Mouse (Mus musculus) heart, embryonic 10.5 days (tissue): ENCODE results near the gene Myt1l. TPM values are rescaled to one million over a fixed set of nuclear protein-coding genes. Genes with fewer than 3 reads are reported as not detected.

Source experiments
- DNase-seq: peaks from one replicate; pipeline ENCODE4 v3.0.0-alpha.2; 2017; ENCODE audit warnings: low spot score
- H3K27ac ChIP-seq: fragments of 300-500 bp; sonication (generic); 2 replicates; pipeline ENCODE4 v1.5.1; 2016; ENCODE audit warnings: mild to moderate bottlenecking
- H3K27me3 ChIP-seq: fragments of 300-500 bp; sonication (generic); 2 replicates; pipeline ENCODE4 v1.6.1; 2016; ENCODE audit warnings: mild to moderate bottlenecking; ENCODE audit not compliant: poor library complexity, insufficient read depth, severe bottlenecking
- H3K36me3 ChIP-seq: fragments of 300-500 bp; sonication (generic); 2 replicates; pipeline ENCODE4 v1.6.1; 2016; ENCODE audit warnings: mild to moderate bottlenecking, moderate library complexity
- H3K4me1 ChIP-seq: fragments of 300-500 bp; sonication (generic); 2 replicates; pipeline ENCODE4 v1.6.1; 2016; ENCODE audit warnings: mild to moderate bottlenecking
- H3K4me3 ChIP-seq: fragments of 300-500 bp; sonication (generic); 2 replicates; pipeline ENCODE4 v1.5.1; 2016; ENCODE audit warnings: mild to moderate bottlenecking, moderate library complexity
- H3K9me3 ChIP-seq: fragments of 300-500 bp; sonication (generic); 2 replicates; pipeline ENCODE4 v1.6.1; 2016; ENCODE audit warnings: mild to moderate bottlenecking, moderate library complexity
- WGBS: fragments of 180-500 bp; shearing (Covaris S2); methylation state at CpG from one replicate; pipeline ENCODE4 v1.1.7; 2016; 5-methylcytosine and 5-hydroxymethylcytosine counted together
- polyA plus RNA-seq: library from polyadenylated mRNA; unstranded; fragments of >200 nt; fragmentation: Nextera tagmentation; extraction: Ambion mirVana; gene quantifications from 2 replicates; pipeline ENCODE4 v1.2.1, GENCODE M21; 2016

The Myt1l gene
- polyA plus RNA-seq, 1 experiment from 2014 or later, result not detected

DNA sequence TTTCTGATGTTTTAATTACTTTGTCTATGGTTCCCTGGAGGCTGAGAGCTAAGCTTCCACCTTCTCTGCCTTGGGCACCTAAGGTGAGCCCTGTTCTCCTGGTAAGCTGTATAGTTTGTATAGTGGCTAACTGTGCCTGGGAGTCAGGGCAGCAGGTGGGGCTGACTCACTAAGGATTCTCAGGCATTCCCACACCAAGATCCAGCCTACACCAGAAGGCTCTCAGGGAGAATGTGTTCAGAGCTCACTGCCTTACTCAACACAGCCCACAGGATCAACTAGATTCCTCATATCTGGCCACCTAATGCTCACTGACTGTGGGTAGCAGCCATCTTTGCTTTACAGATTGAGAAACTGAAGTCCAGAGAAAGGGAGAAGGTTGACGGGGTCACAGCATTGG is 404.8 kb downstream of the Myt1l start:
- no peak overlapping the region for H3K4me3 ChIP-seq
- H3K27me3 ChIP-seq, result no peaks in the 10 kb centered on the region
- 95% methylated on average over 1 of the region's 1 CpGs for WGBS
- peaks cover 38% of the 10 kb centered on the region for H3K4me1 ChIP-seq
- H3K36me3 ChIP-seq, result no peaks in the 10 kb centered on the region
- DNase-seq, result no peak
- no peaks in the 10 kb centered on the region for H3K9me3 ChIP-seq
- H3K27ac ChIP-seq, result no peak overlapping the region

DNA sequence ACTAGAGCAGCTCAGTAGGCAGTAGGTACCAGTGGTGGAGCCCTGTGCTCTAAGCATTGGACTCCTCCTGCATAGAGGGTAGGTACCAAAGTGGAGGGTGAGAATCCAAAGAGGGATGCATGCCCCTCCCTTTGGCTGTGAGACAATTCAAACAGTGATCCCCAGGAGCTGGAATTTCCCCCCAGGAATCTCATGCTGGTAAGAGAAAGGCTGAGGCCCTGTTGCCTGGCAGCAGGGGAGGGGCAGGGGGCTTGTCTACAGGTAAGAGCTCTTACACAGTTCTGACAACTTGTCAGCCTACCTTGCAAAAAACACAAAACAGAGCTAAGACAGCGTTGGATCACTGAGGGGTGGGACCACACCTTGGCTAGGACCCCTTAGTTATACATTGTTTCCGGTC is 405.3 kb downstream of the Myt1l start:
- Histone ChIP-seq H3K27me3 (no peaks in the 10 kb centered on the region), H3K4me3 (no peak overlapping the region), H3K4me1 (peaks cover 41% of the 10 kb centered on the region), H3K27ac (no peak overlapping the region), H3K9me3 (no peaks in the 10 kb centered on the region), H3K36me3 (no peaks in the 10 kb centered on the region)
- no peak for DNase-seq
- WGBS, result 64% methylated on average over 2 of the region's 2 CpGs

DNA sequence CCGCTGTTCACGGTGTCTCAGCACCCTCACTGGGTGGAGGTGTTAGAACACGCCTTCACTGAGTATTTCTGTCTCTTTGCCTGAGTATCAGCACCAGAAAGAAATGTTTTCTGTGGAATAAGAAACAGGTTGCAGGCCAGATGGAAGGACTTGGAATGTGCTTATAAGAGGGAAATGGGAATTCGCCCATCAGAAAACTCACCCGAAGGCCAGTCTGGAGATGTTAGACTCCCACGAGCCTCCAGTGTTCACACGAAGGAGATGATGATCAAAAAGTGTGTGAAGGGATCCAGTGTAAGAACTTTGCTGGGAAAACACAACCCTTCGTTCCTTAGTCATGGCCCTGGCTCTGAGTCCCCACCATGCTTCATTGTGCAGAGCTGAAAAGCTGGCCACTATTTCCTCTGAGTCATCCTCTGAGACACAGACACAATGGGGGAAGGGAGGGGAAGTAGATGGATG is 406.0 kb downstream of the Myt1l start:
- no peak overlapping the region for H3K27ac ChIP-seq
- WGBS, result 62% methylated on average over 8 of the region's 8 CpGs
- H3K27me3 ChIP-seq, result no peaks in the 10 kb centered on the region

GRCm38 (mm10) chr12:29937308-29937707 is 409.1 kb downstream of the Myt1l start, which contains the start of gene Pxdn:
Gene Pxdn, plus strand, starts transcription at chr12:29937608.
- no peaks in the 10 kb centered on the region for H3K9me3 ChIP-seq
- peaks cover 53% of the 10 kb centered on the region for H3K4me1 ChIP-seq
- peak within 1 kb of the TSS; percentile 98 for H3K27ac ChIP-seq
- H3K36me3 ChIP-seq, result peaks cover 11% of the 10 kb centered on the region; the same call in 1 of the 2 replicates
- WGBS, result 34% methylated on average over 8 of the region's 8 CpGs
- no peaks in the 10 kb centered on the region for H3K27me3 ChIP-seq
- H3K4me3 ChIP-seq, result peak within 1 kb of the TSS; percentile 93
- DNase-seq, result no peak

More for the DNA sequence above, 406.0 kb downstream of the Myt1l start:
- Histone ChIP-seq H3K4me3 (no peak overlapping the region), H3K4me1 (peaks cover 41% of the 10 kb centered on the region), H3K36me3 (no peaks in the 10 kb centered on the region), H3K9me3 (no peaks in the 10 kb centered on the region)
- DNase-seq, result no peak

GRCm38 (mm10) chr12:29937851-29938375 is 409.7 kb downstream of the Myt1l start:
- DNase-seq, result peak; percentile 87
- H3K4me1 ChIP-seq, result peaks cover 52% of the 10 kb centered on the region
- H3K9me3 ChIP-seq, result no peaks in the 10 kb centered on the region
- 1% methylated on average over 49 of the region's 49 CpGs for WGBS
- H3K27me3 ChIP-seq, result no peaks in the 10 kb centered on the region
- peak overlapping the region; percentile 98 for H3K27ac ChIP-seq
- H3K4me3 ChIP-seq, result peak overlapping the region; percentile 93
- H3K36me3 ChIP-seq, result peaks cover 13% of the 10 kb centered on the region; the same call in 1 of the 2 replicates

GRCm38 (mm10) chr12:29938376-29939041 is 410.3 kb downstream of the Myt1l start:
- Histone ChIP-seq H3K27me3 (no peaks in the 10 kb centered on the region), H3K4me3 (peak overlapping the region; percentile 93), H3K27ac (peak overlapping the region; percentile 98), H3K36me3 (peaks cover 13% of the 10 kb centered on the region; the same call in 1 of the 2 replicates), H3K4me1 (peaks cover 57% of the 10 kb centered on the region), H3K9me3 (no peaks in the 10 kb centered on the region)
- WGBS, result under 1% methylated on average over 40 of the region's 40 CpGs
- DNase-seq, result peak; percentile 79

DNA sequence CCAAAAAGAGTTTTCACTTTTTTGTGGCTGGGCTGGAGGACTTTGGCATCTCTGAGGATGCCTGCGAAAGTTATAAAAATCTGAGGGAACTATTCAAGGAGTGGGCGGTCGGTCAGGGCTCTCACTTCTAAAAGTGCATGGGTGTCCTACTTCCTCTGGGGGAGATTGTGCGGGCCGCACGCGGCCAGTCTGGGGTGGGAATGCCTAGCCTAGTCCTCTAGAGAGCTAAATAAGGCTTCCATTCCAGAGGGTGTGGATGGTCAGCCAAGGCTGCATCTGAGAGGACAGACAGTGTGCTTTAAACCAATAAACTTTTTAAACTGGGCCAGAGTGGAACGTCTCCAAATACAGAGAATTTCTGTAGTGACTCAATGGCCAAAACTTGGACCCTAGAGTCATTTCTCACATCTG is 411.1 kb downstream of the Myt1l start:
- H3K9me3 ChIP-seq, result no peaks in the 10 kb centered on the region

GRCm38 (mm10) chr12:29942435-29942834 is 414.3 kb downstream of the Myt1l start:
- Histone ChIP-seq H3K4me1 (peaks cover 74% of the 10 kb centered on the region), H3K36me3 (peaks cover 13% of the 10 kb centered on the region; the same call in 1 of the 2 replicates)
- 70% methylated on average over 2 of the region's 2 CpGs for WGBS

More for the DNA sequence above, 411.1 kb downstream of the Myt1l start:
- peak overlapping the region; percentile 93 for H3K4me3 ChIP-seq
- WGBS, result 9% methylated on average over 8 of the region's 8 CpGs
- peak overlapping the region; percentile 98 for H3K27ac ChIP-seq
- no peak for DNase-seq
- no peaks in the 10 kb centered on the region for H3K27me3 ChIP-seq
- H3K4me1 ChIP-seq, result peaks cover 63% of the 10 kb centered on the region
- H3K36me3 ChIP-seq, result peaks cover 13% of the 10 kb centered on the region; the same call in 1 of the 2 replicates

DNA sequence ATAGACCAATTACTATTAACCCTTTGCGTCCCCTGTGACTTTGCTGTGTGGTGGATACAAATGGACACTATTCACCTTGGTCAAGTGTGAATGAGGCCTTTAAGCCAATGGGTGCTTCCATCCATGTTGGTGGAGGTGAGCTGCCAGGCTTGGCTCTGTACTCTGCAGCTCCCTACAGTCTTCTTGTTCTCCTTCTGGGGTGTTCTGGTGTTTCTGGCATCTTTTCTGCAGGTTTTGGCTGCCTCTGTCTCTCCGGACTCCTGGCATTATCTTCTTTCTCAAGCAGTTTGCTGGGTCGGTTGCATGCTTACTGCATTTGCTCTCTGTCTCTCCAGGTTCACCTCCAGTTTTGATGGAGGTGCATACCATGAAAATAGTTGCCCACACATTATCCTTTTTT is 416.5 kb downstream of the Myt1l start:
- 77% methylated on average over 3 of the region's 3 CpGs for WGBS
- no peaks in the 10 kb centered on the region for H3K9me3 ChIP-seq
- H3K4me3 ChIP-seq, result no peak overlapping the region
- peaks cover 77% of the 10 kb centered on the region for H3K4me1 ChIP-seq
- DNase-seq, result no peak
- H3K36me3 ChIP-seq, result peaks cover 16% of the 10 kb centered on the region; the same call in 1 of the 2 replicates
- no peaks in the 10 kb centered on the region for H3K27me3 ChIP-seq
- no peak overlapping the region for H3K27ac ChIP-seq

More at GRCm38 (mm10) chr12:29942435-29942834, 414.3 kb downstream of the Myt1l start:
- H3K9me3 ChIP-seq, result no peaks in the 10 kb centered on the region
- no peaks in the 10 kb centered on the region for H3K27me3 ChIP-seq
- DNase-seq, result no peak
- H3K4me3 ChIP-seq, result no peak overlapping the region
- no peak overlapping the region for H3K27ac ChIP-seq

GRCm38 (mm10) chr12:29945182-29945743 is 417.1 kb downstream of the Myt1l start:
- Histone ChIP-seq H3K36me3 (peaks cover 16% of the 10 kb centered on the region; the same call in 1 of the 2 replicates), H3K27ac (no peak overlapping the region), H3K4me3 (no peak overlapping the region), H3K4me1 (peaks cover 72% of the 10 kb centered on the region), H3K27me3 (no peaks in the 10 kb centered on the region), H3K9me3 (no peaks in the 10 kb centered on the region)
- no peak for DNase-seq
- 72% methylated on average over 6 of the region's 6 CpGs for WGBS

GRCm38 (mm10) chr12:29951043-29951442 is 422.9 kb downstream of the Myt1l start:
- H3K27me3 ChIP-seq, result no peaks in the 10 kb centered on the region
- H3K9me3 ChIP-seq, result no peaks in the 10 kb centered on the region
- H3K4me3 ChIP-seq, result no peak overlapping the region
- peaks cover 3% of the 10 kb centered on the region; the same call in 1 of the 2 replicates for H3K36me3 ChIP-seq
- 62% methylated on average over 6 of the region's 6 CpGs for WGBS
- peaks cover 53% of the 10 kb centered on the region for H3K4me1 ChIP-seq
- no peak for DNase-seq
- no peak overlapping the region for H3K27ac ChIP-seq

- H3K4me1 ChIP-seq, result peaks cover 49% of the 10 kb centered on the region
- no peaks in the 10 kb centered on the region for H3K27me3 ChIP-seq
- no peaks in the 10 kb centered on the region for H3K9me3 ChIP-seq
- no peak for DNase-seq
- H3K27ac ChIP-seq, result 0 out of 2 replicates have a peak overlapping the region, but pooled peaks have one; percentile 42
- peaks cover 3% of the 10 kb centered on the region; the same call in 1 of the 2 replicates for H3K36me3 ChIP-seq
- WGBS, result 78% methylated on average over 5 of the region's 5 CpGs
- no peak overlapping the region for H3K4me3 ChIP-seq
These were observed 423.3 kb downstream of the Myt1l start for GRCm38 (mm10) chr12:29951485-29951884.

GRCm38 (mm10) chr12:29952102-29952501 is 423.9 kb downstream of the Myt1l start:
- H3K27me3 ChIP-seq, result no peaks in the 10 kb centered on the region
- H3K27ac ChIP-seq, result 0 out of 2 replicates have a peak overlapping the region, but pooled peaks have one; percentile 22
- 81% methylated on average over 6 of the region's 6 CpGs for WGBS
- peaks cover 3% of the 10 kb centered on the region for H3K36me3 ChIP-seq
- DNase-seq, result no peak
- H3K9me3 ChIP-seq, result no peaks in the 10 kb centered on the region
- peaks cover 53% of the 10 kb centered on the region for H3K4me1 ChIP-seq
- H3K4me3 ChIP-seq, result no peak overlapping the region
